Mouse (Mus musculus): ENCODE data around the gene Rac1. TPM values are rescaled to one million over a fixed set of nuclear protein-coding genes. Genes with fewer than 3 reads are reported as not detected.

Rac1 gene
- 36.8 and 53.5 TPM in 2 replicates for polyA plus RNA-seq (2012; rRNA removed)

GRCm38 (mm10) chr5:143527486-143528307 is at the start of gene Rac1:
Gene Rac1, minus strand, starts transcription at chr5:143528036.

GRCm38 (mm10) chr5:143464100-143464756 is 63.6 kb downstream of the Rac1 start, which contains the start of gene Daglb:
Gene Daglb, plus strand, starts transcription at chr5:143464584.

Other genes with a start within 250 kb of the Rac1 start
- 0.22 and 0.50 TPM in 2 replicates for gene Zfp853, start 234.4 kb downstream of the Rac1 start, polyA plus RNA-seq (2012; rRNA removed)
- gene E130309D02Rik, start 212.7 kb downstream of the Rac1 start, polyA plus RNA-seq (2012; rRNA removed), result 15.8 and 22.0 TPM in 2 replicates
- 33.6 and 42.8 TPM in 2 replicates for gene Zdhhc4, start 198.8 kb downstream of the Rac1 start, polyA plus RNA-seq (2012; rRNA removed)
- 0.61 and 0.87 TPM in 2 replicates for gene Grid2ip, start 170.7 kb downstream of the Rac1 start, polyA plus RNA-seq (2012; rRNA removed)
- gene Kdelr2, start 124.2 kb downstream of the Rac1 start, polyA plus RNA-seq (2012; rRNA removed), result 76.2 and 136 TPM in 2 replicates
- 4.8 and 5.2 TPM in 2 replicates for gene Daglb, start 63.5 kb downstream of the Rac1 start, polyA plus RNA-seq (2012; rRNA removed)
- 10.3 and 10.6 TPM in 2 replicates for gene Cyth3, start 94.4 kb upstream of the Rac1 start, polyA plus RNA-seq (2012; rRNA removed)
- 2.0 and 2.2 TPM in 2 replicates for gene Usp42, start 204.2 kb upstream of the Rac1 start, polyA plus RNA-seq (2012; rRNA removed)